Mouse (Mus musculus): ENCODE data around the gene Tmem267.
"Not testable (repeated sequence)": the region's sequence is repeated elsewhere in the genome, so short reads cannot be mapped to it uniquely, and the experiment has no call there.

Tmem267 gene

GRCm38 (mm10) chr13:119487880-119488580 lies at the start of gene Tmem267, which contains the start of gene 3110070M22Rik:
Gene Tmem267, plus strand, starts transcription at chr13:119488039.
Gene 3110070M22Rik, minus strand, starts transcription at chr13:119488383.
- peak; percentile 84 to 94 for DNase-seq

GRCm38 (mm10) chr13:119442244-119442643 lies 45.6 kb upstream of the Tmem267 start:
- DNase-seq, result no peak

- DNase-seq, result no peak
Observed at GRCm38 (mm10) chr13:119453563-119453962, 34.3 kb upstream of the Tmem267 start.

- no peak for DNase-seq
Observed at GRCm38 (mm10) chr13:119455082-119455481, 32.8 kb upstream of the Tmem267 start.

GRCm38 (mm10) chr13:119456342-119456741 lies 31.5 kb upstream of the Tmem267 start:
- DNase-seq, result no peak

- DNase-seq, result no peak
Observed at GRCm38 (mm10) chr13:119461900-119462595, 25.8 kb upstream of the Tmem267 start.

GRCm38 (mm10) chr13:119462596-119463560 lies 25.0 kb upstream of the Tmem267 start, which contains the start of gene 4833420G17Rik:
Gene 4833420G17Rik, plus strand, starts transcription at chr13:119462768.
- peak; percentile 94 for DNase-seq

- no peak for DNase-seq
Observed at GRCm38 (mm10) chr13:119476631-119477030, 11.2 kb upstream of the Tmem267 start.

GRCm38 (mm10) chr13:119477789-119478188 lies 10.1 kb upstream of the Tmem267 start:
- no peak for DNase-seq

- no peak for DNase-seq
Observed at GRCm38 (mm10) chr13:119487354-119487753, 485 bp upstream of the Tmem267 start.

GRCm38 (mm10) chr13:119492083-119492482 lies 4.2 kb downstream of the Tmem267 start:
- DNase-seq, result peak in 1 of 2 experiments; percentile 46

- DNase-seq, result not testable (repeated sequence)
Observed at GRCm38 (mm10) chr13:119494938-119495337, 7.1 kb downstream of the Tmem267 start.

- DNase-seq, result peak in 1 of 2 experiments; percentile 84
Observed at GRCm38 (mm10) chr13:119596321-119597211, 108.7 kb downstream of the Tmem267 start.

- peak in 1 of 2 experiments; percentile 62 for DNase-seq
Observed at GRCm38 (mm10) chr13:119598466-119598865, 110.6 kb downstream of the Tmem267 start.

- peak in 1 of 2 experiments; percentile 69 for DNase-seq
Observed at GRCm38 (mm10) chr13:119599066-119599465, 111.2 kb downstream of the Tmem267 start.

GRCm38 (mm10) chr13:119599498-119599897 lies 111.7 kb downstream of the Tmem267 start:
- not testable (repeated sequence) for DNase-seq

GRCm38 (mm10) chr13:119600166-119600565 lies 112.3 kb downstream of the Tmem267 start:
- DNase-seq, result peak; percentile 59 to 84

GRCm38 (mm10) chr13:119602688-119603331 lies 115.0 kb downstream of the Tmem267 start:
- DNase-seq, result peak; percentile 74 to 92

- not testable (repeated sequence) for DNase-seq
Observed at GRCm38 (mm10) chr13:119603890-119604289, 116.1 kb downstream of the Tmem267 start.

GRCm38 (mm10) chr13:119604322-119604721 lies 116.5 kb downstream of the Tmem267 start:
- not testable (repeated sequence) for DNase-seq

- DNase-seq, result peak; percentile 31 to 70
Observed at GRCm38 (mm10) chr13:119618841-119619240, 131.0 kb downstream of the Tmem267 start.
